Mouse (Mus musculus) urinary bladder, postnatal 36 days (tissue): ENCODE measurements at regions not wholly inside any gene's neighbourhood (a gene's known extent, or its start where the extent isn't known, plus 50 kb on each side); places are given as distances from the start of the nearest gene placed in this dataset.
"Not testable (repeated sequence)": the region's sequence is repeated elsewhere in the genome, so short reads cannot be mapped to it uniquely, and the experiment has no call there.

Experiments used
- DNase-seq, 2 experiments: peaks; one replicate each; pipeline ENCODE4 v3.0.0; 2022; ENCODE audit warnings: low spot score in 2 of 2, mixed read lengths in 1 of 2

GRCm38 (mm10) chr17:50397324-50397723 is 103.9 kb upstream of the Dazl start:
- no peak for DNase-seq

- DNase-seq = no peak
Measured at GRCm38 (mm10) chr17:50407249-50407990, 101.8 kb upstream of the Plcl2 start.

- DNase-seq = no peak
Measured at GRCm38 (mm10) chr17:50408581-50408980, 100.6 kb upstream of the Plcl2 start.

- DNase-seq = no peak
Measured at GRCm38 (mm10) chr17:50409271-50409670, 99.9 kb upstream of the Plcl2 start.

GRCm38 (mm10) chr17:50409895-50410294 is 99.3 kb upstream of the Plcl2 start:
- DNase-seq = no peak

GRCm38 (mm10) chr17:50410296-50410695 is 98.9 kb upstream of the Plcl2 start:
- no peak for DNase-seq

GRCm38 (mm10) chr17:50412446-50412845 is 96.8 kb upstream of the Plcl2 start:
- DNase-seq = no peak

- DNase-seq = no peak
Measured at GRCm38 (mm10) chr17:50413916-50414315, 95.3 kb upstream of the Plcl2 start.

GRCm38 (mm10) chr17:50415331-50416005 is 93.7 kb upstream of the Plcl2 start:
- DNase-seq = no peak

- DNase-seq = no peak
Measured at GRCm38 (mm10) chr17:50416119-50416518, 93.1 kb upstream of the Plcl2 start.

- DNase-seq = no peak
Measured at GRCm38 (mm10) chr17:50416538-50417113, 92.6 kb upstream of the Plcl2 start.

GRCm38 (mm10) chr17:50418863-50419383 is 90.3 kb upstream of the Plcl2 start:
- peak in 1 of 2 experiments; percentile 19 for DNase-seq

GRCm38 (mm10) chr17:50419551-50419950 is 89.7 kb upstream of the Plcl2 start:
- DNase-seq = not testable (repeated sequence)

- no peak for DNase-seq
Measured at GRCm38 (mm10) chr17:50419966-50420365, 89.2 kb upstream of the Plcl2 start.

- DNase-seq = no peak
Measured at GRCm38 (mm10) chr17:50420690-50421089, 88.5 kb upstream of the Plcl2 start.

- DNase-seq = no peak
Measured at GRCm38 (mm10) chr17:50421476-50421875, 87.7 kb upstream of the Plcl2 start.

GRCm38 (mm10) chr17:50425110-50425509 is 84.1 kb upstream of the Plcl2 start:
- DNase-seq = no peak

- DNase-seq = no peak
Measured at GRCm38 (mm10) chr17:50425531-50425930, 83.7 kb upstream of the Plcl2 start.

- no peak for DNase-seq
Measured at GRCm38 (mm10) chr17:50426146-50426545, 83.1 kb upstream of the Plcl2 start.

- DNase-seq = no peak
Measured at GRCm38 (mm10) chr17:50427331-50428003, 81.7 kb upstream of the Plcl2 start.

GRCm38 (mm10) chr17:50428004-50428560 is 81.1 kb upstream of the Plcl2 start:
- no peak for DNase-seq

- DNase-seq = no peak
Measured at GRCm38 (mm10) chr17:50432559-50432958, 76.6 kb upstream of the Plcl2 start.
